10 mouse cellular contexts compared by ENCODE assay signal in genomic region chr2:121787271-121787670, GRCm38 (mm10). TPM values are rescaled to one million over a fixed set of nuclear protein-coding genes. Genes with fewer than 3 reads are reported as not detected.
DNase-seq lines count a peak whose midpoint lies in the region; ATAC-seq lines count a peak whose summit lies in the region.
"Had no signal": no experiment of that assay in that cellular context is flagged by ENCODE, and none has a peak within 500 bp of the region (broad histone marks: within the 10 kb centered on the region; RNA-seq: fewer than 3 reads in every experiment).

No protein-coding gene starts in this region.

- no peak overlapping the region for H3K27ac ChIP-seq in liver, embryonic 11.5 days (ENCODE audit: low read depth, low read length)
- H3K27ac ChIP-seq in embryonic facial prominence, embryonic 12.5 days = no peak overlapping the region
- no peak overlapping the region for H3K27ac ChIP-seq in limb, embryonic 15.5 days

- no peak overlapping the region for H3K9ac ChIP-seq in liver, embryonic 11.5 days (ENCODE audit: low read depth, low read length)
- H3K9ac ChIP-seq in embryonic facial prominence, embryonic 12.5 days = no peak overlapping the region
- H3K9ac ChIP-seq in limb, embryonic 15.5 days = no peak overlapping the region

- peak overlapping the region; percentile 39; the same call in 1 of the 2 replicates for H3K4me2 ChIP-seq in liver, embryonic 11.5 days
- H3K4me2 ChIP-seq in embryonic facial prominence, embryonic 12.5 days (replicated peaks) = peak overlapping the region; percentile 36
- H3K4me2 ChIP-seq in limb, embryonic 15.5 days = 0 out of 2 replicates have a peak overlapping the region, but pooled peaks have one; percentile 3

- no peak for ATAC-seq in liver, embryonic 11.5 days (replicated peaks; ENCODE audit: low FRiP score)
- peak; percentile 50; the same call in 1 of the 2 replicates for ATAC-seq in embryonic facial prominence, embryonic 12.5 days (ENCODE audit: insufficient number of reproducible peaks, insufficient read depth, low FRiP score, low TSS enrichment)
- no peak for ATAC-seq in limb, embryonic 15.5 days (ENCODE audit: insufficient number of reproducible peaks, low FRiP score, low TSS enrichment, low read depth)
- ATAC-seq: Patski had no signal

- peak; percentile 29 for DNase-seq in embryo, embryonic 10 days (ENCODE audit: low spot score)
- no peak for DNase-seq in embryo, embryonic 9.5 days (ENCODE audit: extremely low spot score)
- DNase-seq in liver, embryonic 11.5 days (ENCODE audit: low spot score) = no peak
- DNase-seq in liver = no peak
- no peak for DNase-seq in left cerebral cortex, postnatal 36 days (ENCODE audit: low spot score in 2 of 2)
- DNase-seq in spleen, postnatal 10 days (ENCODE audit: low spot score in 2 of 2) = no peak
- DNase-seq: cerebellum, adult 9-10 months had no signal

- no peaks in the 10 kb centered on the region for H3K27me3 ChIP-seq in liver, embryonic 11.5 days (replicated peaks; ENCODE audit: control insufficient read depth, insufficient read depth, low read length)
- no peaks in the 10 kb centered on the region for H3K27me3 ChIP-seq in embryonic facial prominence, embryonic 12.5 days
- H3K27me3 ChIP-seq in limb, embryonic 15.5 days = no peaks in the 10 kb centered on the region

- no peaks in the 10 kb centered on the region for H3K36me3 ChIP-seq in liver, embryonic 11.5 days (ENCODE audit: control insufficient read depth, insufficient read depth, low read length)
- no peaks in the 10 kb centered on the region for H3K36me3 ChIP-seq in embryonic facial prominence, embryonic 12.5 days
- H3K36me3 ChIP-seq in limb, embryonic 15.5 days = no peaks in the 10 kb centered on the region

- no peaks in the 10 kb centered on the region; the same call in 1 of the 2 replicates for H3K4me1 ChIP-seq in liver, embryonic 11.5 days (replicated peaks; ENCODE audit: control insufficient read depth, insufficient read depth, low read length)
- H3K4me1 ChIP-seq in embryonic facial prominence, embryonic 12.5 days = peaks cover 14% of the 10 kb centered on the region
- 0 out of 2 replicates have a peak, but pooled peaks cover 5% of the 10 kb centered on the region for H3K4me1 ChIP-seq in limb, embryonic 15.5 days

- WGBS in liver, embryonic 11.5 days = 43% methylated on average over 7 of the region's 7 CpGs
- WGBS in embryonic facial prominence, embryonic 12.5 days = 16% methylated on average over 7 of the region's 7 CpGs
- WGBS in limb, embryonic 15.5 days = 19% methylated on average over 7 of the region's 7 CpGs

- no peak overlapping the region for H3K4me3 ChIP-seq in liver, embryonic 11.5 days (ENCODE audit: low read depth, low read length)
- H3K4me3 ChIP-seq in embryonic facial prominence, embryonic 12.5 days = no peak overlapping the region
- peak overlapping the region; percentile 3; the same call in 1 of the 2 replicates for H3K4me3 ChIP-seq in limb, embryonic 15.5 days

- no peaks in the 10 kb centered on the region for H3K9me3 ChIP-seq in liver, embryonic 11.5 days (ENCODE audit: control insufficient read depth, low read length)
- no peaks in the 10 kb centered on the region for H3K9me3 ChIP-seq in embryonic facial prominence, embryonic 12.5 days
- no peaks in the 10 kb centered on the region for H3K9me3 ChIP-seq in limb, embryonic 15.5 days

- intact Hi-C loops in left cerebral cortex, postnatal 36 days (cut with DNase I) = no loop called here

RNA-seq across cellular contexts. Expression of gene Frmd5, which starts 19.6 kb away (rescaled TPM):
- 0.55 and 0.96 TPM in 2 replicates for polyA plus RNA-seq in liver, embryonic 11.5 days (2014; fragmentation: Nextera tagmentation; extraction: Ambion mirVana)
- 3.8 and 4.0 TPM in 2 replicates for polyA plus RNA-seq in embryonic facial prominence, embryonic 12.5 days (2016; fragmentation: Nextera tagmentation; extraction: Ambion mirVana)
- 0.78 and 0.81 TPM in 2 replicates for polyA plus RNA-seq in limb, embryonic 15.5 days (2015; fragmentation: Nextera tagmentation; extraction: Ambion mirVana)
- 10 to 100 TPM; 49.4 to 55.2 TPM for total RNA-seq in left cerebral cortex, postnatal 36 days (2021)
